Mouse (Mus musculus) neural tube, embryonic 14.5 days (tissue): Measurements from ENCODE around the gene Pbx4. TPM values are rescaled to one million over a fixed set of nuclear protein-coding genes. Genes with fewer than 3 reads are reported as not detected.

Experiments used
- ATAC-seq: fragments of 200-750 bp; cut with Nextera tagmentation; 2 replicates; pipeline ENCODE4 v1.8.0; 2017; ENCODE audit warnings: low read depth, mild to moderate bottlenecking, moderate TSS enrichment, moderate library complexity
- H3K27ac ChIP-seq: fragments of 300-500 bp; sonication (generic); 2 replicates; pipeline ENCODE4 v1.5.1; 2014; ENCODE audit warnings: low read depth, mild to moderate bottlenecking, control low read depth, low read length, moderate library complexity, mixed read lengths
- H3K27me3 ChIP-seq: fragments of 300-500 bp; sonication (generic); 2 replicates; pipeline ENCODE4 v1.6.1; 2014; ENCODE audit warnings: low read length; ENCODE audit not compliant: control insufficient read depth, insufficient read depth
- H3K36me3 ChIP-seq: fragments of 300-500 bp; sonication (generic); 2 replicates; pipeline ENCODE4 v1.6.1; 2014; ENCODE audit warnings: low read length, mixed read lengths; ENCODE audit not compliant: control insufficient read depth, insufficient read depth
- H3K4me1 ChIP-seq: fragments of 300-500 bp; sonication (generic); 2 replicates; pipeline ENCODE4 v1.6.1; 2014; ENCODE audit warnings: low read length; ENCODE audit not compliant: control insufficient read depth, insufficient read depth
- H3K4me2 ChIP-seq: fragments of 300-500 bp; sonication (generic); 2 replicates; pipeline ENCODE4 v1.6.1; 2014; ENCODE audit warnings: mild to moderate bottlenecking, low read depth, low read length, control low read depth
- H3K4me3 ChIP-seq: fragments of 300-500 bp; sonication (generic); 2 replicates; pipeline ENCODE4 v1.5.1; 2014; ENCODE audit warnings: low read depth, low read length, control low read depth, mixed read lengths
- H3K9ac ChIP-seq: fragments of 300-500 bp; sonication (generic); replicated peaks from 2 replicates; pipeline ENCODE4 v1.6.1; 2014; ENCODE audit warnings: low read depth, mild to moderate bottlenecking, control low read depth, low read length, mixed read lengths
- H3K9me3 ChIP-seq: fragments of 300-500 bp; sonication (generic); 2 replicates; pipeline ENCODE4 v1.6.1; 2016; ENCODE audit warnings: low read length; ENCODE audit not compliant: control insufficient read depth
- whole genome bisulfite sequencing: fragments of 180-500 bp; shearing (Covaris S2); extraction: QIAGEN DNeasy Blood & Tissue Kit; methylation state at CpG from one replicate; pipeline ENCODE4 v1.1.7; 2014; 5-methylcytosine and 5-hydroxymethylcytosine counted together
- polyA plus RNA-seq: library from polyadenylated mRNA; unstranded; fragments of >200 nt; fragmentation: Nextera tagmentation; extraction: Ambion mirVana; gene quantifications from 2 replicates; pipeline ENCODE4 v1.2.1, GENCODE M21; 2014

Gene Pbx4
- polyA plus RNA-seq, 1 experiment from 2014 or later = 74.5 TPM

GRCm38 (mm10) chr8:69921141-69921540, 88.8 kb downstream of the Pbx4 start:
- peaks cover 8% of the 10 kb centered on the region; the same call in 1 of the 2 replicates for H3K36me3 ChIP-seq
- 0 out of 2 replicates have a peak overlapping the region, but pooled peaks have one; percentile 21 for H3K9ac ChIP-seq
- no peaks in the 10 kb centered on the region for H3K27me3 ChIP-seq
- peaks cover 9% of the 10 kb centered on the region for H3K4me1 ChIP-seq
- no peaks in the 10 kb centered on the region for H3K9me3 ChIP-seq
- no peak overlapping the region for H3K4me3 ChIP-seq
- ATAC-seq = no peak
- peak overlapping the region; percentile 69 for H3K27ac ChIP-seq
- no peak overlapping the region for H3K4me2 ChIP-seq
- WGBS = 94% methylated on average over 2 of the region's 2 CpGs

Other genes with a start within 250 kb of the Pbx4 start
- 44.1 and 44.9 TPM in 2 replicates for gene Zfp868, start 206.9 kb upstream of the Pbx4 start, polyA plus RNA-seq
- 3.0 and 3.1 TPM in 2 replicates for gene Zfp964, start 178.0 kb upstream of the Pbx4 start, polyA plus RNA-seq
- gene Zfp869, start 121.8 kb upstream of the Pbx4 start, polyA plus RNA-seq = 29.3 and 30.3 TPM in 2 replicates
- 8.8 and 9.3 TPM in 2 replicates for gene Zfp963, start 82.5 kb upstream of the Pbx4 start, polyA plus RNA-seq
- 0.45 and 0.86 TPM in 2 replicates for gene Gm20422, start 57.6 kb upstream of the Pbx4 start, polyA plus RNA-seq
- gene Atp13a1, start 41.3 kb upstream of the Pbx4 start, polyA plus RNA-seq = 48.0 and 51.1 TPM in 2 replicates
- gene Zfp866, start 41.3 kb upstream of the Pbx4 start, polyA plus RNA-seq = 47.1 and 47.7 TPM in 2 replicates
- 27.5 and 31.3 TPM in 2 replicates for gene Gmip, start 23.8 kb upstream of the Pbx4 start, polyA plus RNA-seq
- gene Lpar2, start 10.1 kb upstream of the Pbx4 start, polyA plus RNA-seq = 0.84 and 1.3 TPM in 2 replicates
- gene Cilp2, start 55.2 kb downstream of the Pbx4 start, polyA plus RNA-seq = 3.5 and 4.3 TPM in 2 replicates
- 4.1 and 4.3 TPM in 2 replicates for gene Tssk6, start 69.7 kb downstream of the Pbx4 start, polyA plus RNA-seq
- 176 and 194 TPM in 2 replicates for gene Ndufa13, start 70.1 kb downstream of the Pbx4 start, polyA plus RNA-seq
- 11.5 and 12.3 TPM in 2 replicates for gene Yjefn3, start 70.2 kb downstream of the Pbx4 start, polyA plus RNA-seq
- gene Gatad2a, start 163.9 kb downstream of the Pbx4 start, polyA plus RNA-seq = 20.9 and 27.5 TPM in 2 replicates
- gene Mau2, start 210.2 kb downstream of the Pbx4 start, polyA plus RNA-seq = 73.5 and 77.9 TPM in 2 replicates
- 47.1 and 52.9 TPM in 2 replicates for gene Sugp1, start 210.3 kb downstream of the Pbx4 start, polyA plus RNA-seq
- gene Tm6sf2, start 240.4 kb downstream of the Pbx4 start, polyA plus RNA-seq = 1.3 and 2.1 TPM in 2 replicates